Mouse (Mus musculus): ENCODE results near the gene Gm4981. TPM values are rescaled to one million over a fixed set of nuclear protein-coding genes. Genes with fewer than 3 reads are reported as not detected.
"Not testable (repeated sequence)": the region's sequence is repeated elsewhere in the genome, so short reads cannot be mapped to it uniquely, and the experiment has no call there.

Gm4981 gene
- polyA plus RNA-seq, 1 experiment from 2014 or later = not detected

GRCm38 (mm10) chr10:58230021-58230420 is 6.5 kb downstream of the Gm4981 start:
- not testable (repeated sequence) for H3K36me3 ChIP-seq (ENCODE audit: inconsistent target); H3K27ac ChIP-seq; H3K4me3 ChIP-seq (ENCODE audit: inconsistent target); H3K79me2 ChIP-seq (ENCODE audit: inconsistent target)
- 45% methylated on average over 3 of the region's 3 CpGs for WGBS (ENCODE audit: missing documents)

- H3K4me3 ChIP-seq (ENCODE audit: inconsistent target); H3K36me3 ChIP-seq (ENCODE audit: inconsistent target); H3K27ac ChIP-seq; H3K79me2 ChIP-seq (ENCODE audit: inconsistent target): not testable (repeated sequence)
- WGBS (ENCODE audit: missing documents) = 89% methylated on average over 2 of the region's 6 CpGs
Observed at GRCm38 (mm10) chr10:58227798-58228197, 8.7 kb downstream of the Gm4981 start.

- 89% methylated on average over 3 of the region's 4 CpGs for WGBS (ENCODE audit: missing documents)
Observed at GRCm38 (mm10) chr10:58226357-58226756, 10.1 kb downstream of the Gm4981 start.

GRCm38 (mm10) chr10:58224827-58225785 is 11.4 kb downstream of the Gm4981 start, which contains the start of gene AW822073:
TSS of gene AW822073 (minus strand) at chr10:58224930.
- H3K27ac ChIP-seq; H3K4me3 ChIP-seq (ENCODE audit: inconsistent target); H3K36me3 ChIP-seq (ENCODE audit: inconsistent target); H3K79me2 ChIP-seq (ENCODE audit: inconsistent target): not testable (repeated sequence)
- 85% methylated on average over 17 of the region's 18 CpGs for WGBS (ENCODE audit: missing documents)

More at GRCm38 (mm10) chr10:58226357-58226756, 10.1 kb downstream of the Gm4981 start:
- H3K4me3 ChIP-seq (ENCODE audit: inconsistent target); H3K27ac ChIP-seq; H3K79me2 ChIP-seq (ENCODE audit: inconsistent target); H3K36me3 ChIP-seq (ENCODE audit: inconsistent target): not testable (repeated sequence)

- H3K27ac ChIP-seq; H3K79me2 ChIP-seq (ENCODE audit: inconsistent target); H3K4me3 ChIP-seq (ENCODE audit: inconsistent target); H3K36me3 ChIP-seq (ENCODE audit: inconsistent target): not testable (repeated sequence)
- WGBS (ENCODE audit: missing documents) = 80% methylated on average over 25 of the region's 31 CpGs
Observed at GRCm38 (mm10) chr10:58223972-58224805, 12.3 kb downstream of the Gm4981 start.

GRCm38 (mm10) chr10:58223161-58223560 is 13.3 kb downstream of the Gm4981 start:
- 78% methylated on average over 2 of the region's 6 CpGs for WGBS (ENCODE audit: missing documents)

GRCm38 (mm10) chr10:58221571-58221970 is 14.9 kb downstream of the Gm4981 start:
- H3K36me3 ChIP-seq (ENCODE audit: inconsistent target); H3K79me2 ChIP-seq (ENCODE audit: inconsistent target); H3K27ac ChIP-seq; H3K4me3 ChIP-seq (ENCODE audit: inconsistent target): not testable (repeated sequence)
- WGBS (ENCODE audit: missing documents) = 100% methylated on average over 2 of the region's 2 CpGs

More at GRCm38 (mm10) chr10:58223161-58223560, 13.3 kb downstream of the Gm4981 start:
- not testable (repeated sequence) for H3K36me3 ChIP-seq (ENCODE audit: inconsistent target); H3K27ac ChIP-seq; H3K4me3 ChIP-seq (ENCODE audit: inconsistent target); H3K79me2 ChIP-seq (ENCODE audit: inconsistent target)

GRCm38 (mm10) chr10:58220726-58221125 is 15.8 kb downstream of the Gm4981 start:
- 84% methylated on average over 6 of the region's 6 CpGs for WGBS (ENCODE audit: missing documents)
- Histone ChIP-seq H3K4me3 (ENCODE audit: inconsistent target) (no peak overlapping the region), H3K36me3 (ENCODE audit: inconsistent target) (no peaks in the 10 kb centered on the region), H3K79me2 (ENCODE audit: inconsistent target) (no peaks in the 10 kb centered on the region), H3K27ac (no peak overlapping the region)

GRCm38 (mm10) chr10:58217366-58217765 is 19.1 kb downstream of the Gm4981 start:
- Histone ChIP-seq H3K27ac (no peak overlapping the region), H3K79me2 (ENCODE audit: inconsistent target) (no peaks in the 10 kb centered on the region), H3K36me3 (ENCODE audit: inconsistent target) (no peaks in the 10 kb centered on the region), H3K4me3 (ENCODE audit: inconsistent target) (no peak overlapping the region)
- 89% methylated on average over 3 of the region's 3 CpGs for WGBS (ENCODE audit: missing documents)

- Histone ChIP-seq H3K36me3 (ENCODE audit: inconsistent target) (no peaks in the 10 kb centered on the region), H3K4me3 (ENCODE audit: inconsistent target) (no peak overlapping the region), H3K79me2 (ENCODE audit: inconsistent target) (no peaks in the 10 kb centered on the region), H3K27ac (no peak overlapping the region)
- WGBS (ENCODE audit: missing documents) = 90% methylated on average over 1 of the region's 1 CpGs
Observed at GRCm38 (mm10) chr10:58215353-58215752, 21.1 kb downstream of the Gm4981 start.

GRCm38 (mm10) chr10:58214934-58215333 is 21.6 kb downstream of the Gm4981 start:
- 77% methylated on average over 3 of the region's 5 CpGs for WGBS (ENCODE audit: missing documents)
- H3K27ac ChIP-seq = no peak overlapping the region
- H3K36me3 ChIP-seq (ENCODE audit: inconsistent target) = no peaks in the 10 kb centered on the region
- no peaks in the 10 kb centered on the region for H3K79me2 ChIP-seq (ENCODE audit: inconsistent target)
- no peak overlapping the region for H3K4me3 ChIP-seq (ENCODE audit: inconsistent target)

GRCm38 (mm10) chr10:58214497-58214896 is 22.0 kb downstream of the Gm4981 start:
- no peaks in the 10 kb centered on the region for H3K36me3 ChIP-seq (ENCODE audit: inconsistent target)
- no peak overlapping the region for H3K4me3 ChIP-seq (ENCODE audit: inconsistent target)
- no peaks in the 10 kb centered on the region for H3K79me2 ChIP-seq (ENCODE audit: inconsistent target)
- H3K27ac ChIP-seq = no peak overlapping the region

- no peak overlapping the region for H3K4me3 ChIP-seq (ENCODE audit: inconsistent target)
- H3K79me2 ChIP-seq (ENCODE audit: inconsistent target) = no peaks in the 10 kb centered on the region
- 74% methylated on average over 7 of the region's 7 CpGs for whole genome bisulfite sequencing (ENCODE audit: missing documents)
- H3K36me3 ChIP-seq (ENCODE audit: inconsistent target) = no peaks in the 10 kb centered on the region
- H3K27ac ChIP-seq = no peak overlapping the region
Observed at GRCm38 (mm10) chr10:58212230-58212629, 24.3 kb downstream of the Gm4981 start.

- Histone ChIP-seq H3K4me3 (ENCODE audit: inconsistent target) (no peak overlapping the region), H3K36me3 (ENCODE audit: inconsistent target) (no peaks in the 10 kb centered on the region), H3K79me2 (ENCODE audit: inconsistent target) (no peaks in the 10 kb centered on the region), H3K27ac (no peak overlapping the region)
- WGBS (ENCODE audit: missing documents) = 96% methylated on average over 2 of the region's 2 CpGs
Observed at GRCm38 (mm10) chr10:58211213-58211612, 25.3 kb downstream of the Gm4981 start.

GRCm38 (mm10) chr10:58210514-58210913 is 26.0 kb downstream of the Gm4981 start:
- no peaks in the 10 kb centered on the region for H3K79me2 ChIP-seq (ENCODE audit: inconsistent target)
- H3K36me3 ChIP-seq (ENCODE audit: inconsistent target) = no peaks in the 10 kb centered on the region
- H3K4me3 ChIP-seq (ENCODE audit: inconsistent target) = no peak overlapping the region
- WGBS (ENCODE audit: missing documents) = 68% methylated on average over 1 of the region's 1 CpGs
- no peak overlapping the region for H3K27ac ChIP-seq
